Mouse (Mus musculus) CH12.LX (cell line): ENCODE results near the gene Fam90a1a. TPM values are rescaled to one million over a fixed set of nuclear protein-coding genes. Genes with fewer than 3 reads are reported as not detected.

Experiments
- DNase-seq: peaks from one replicate; pipeline ENCODE4 v3.0.0-alpha.2; 2013; ENCODE audit errors: extremely low read depth
- H3K27ac ChIP-seq: 2 replicates; pipeline ENCODE4 v1.5.1; 2012; ENCODE audit warnings: low read depth, mild to moderate bottlenecking, control low read depth, moderate library complexity; ENCODE audit not compliant: insufficient read depth
- H3K27me3 ChIP-seq: replicated peaks from 2 replicates; pipeline ENCODE3; 2012; ENCODE audit warnings: inconsistent platforms
- H3K36me3 ChIP-seq, 2 experiments: replicated peaks in 1 of 2; 2 replicates each; pipeline versions ENCODE3 to v1.6.1; 2012; ENCODE audit warnings: inconsistent platforms in 1 of 2, low read length in 1 of 2, mild to moderate bottlenecking in 1 of 2, mixed read lengths in 1 of 2, moderate library complexity in 1 of 2; ENCODE audit not compliant: control insufficient read depth in 1 of 2, insufficient read depth in 1 of 2
- H3K4me1 ChIP-seq, 2 experiments: 2 replicates each; pipeline ENCODE4 v1.6.1; 2012; ENCODE audit warnings: inconsistent platforms in 1 of 2, moderate library complexity in 1 of 2; ENCODE audit not compliant: insufficient read depth in 2 of 2, control insufficient read depth in 1 of 2
- H3K4me2 ChIP-seq: 2 replicates; pipeline ENCODE4 v1.6.1; 2012; ENCODE audit warnings: low read depth, mild to moderate bottlenecking, control low read depth; ENCODE audit not compliant: poor library complexity, insufficient read depth, severe bottlenecking
- H3K4me3 ChIP-seq, 3 experiments: fragments of 150-350 bp in 1 of 3; sonication (generic) in 1 of 3; replicated peaks in 1 of 3; 2 replicates each; pipeline versions ENCODE3 to v1.5.1; 2011 to 2012; ENCODE audit warnings: low read depth in 2 of 3, low read length in 2 of 3, mild to moderate bottlenecking in 2 of 3, moderate library complexity in 2 of 3, control low read depth in 1 of 3, improper control_type of control experiment in 1 of 3, inconsistent platforms in 1 of 3, mixed read lengths in 1 of 3; ENCODE audit not compliant: poor library complexity in 1 of 3
- H3K79me2 ChIP-seq: replicated peaks from 2 replicates; pipeline ENCODE4 v1.6.1; 2012; ENCODE audit warnings: mild to moderate bottlenecking, moderate library complexity; ENCODE audit not compliant: control insufficient read depth, poor library complexity, insufficient read depth, severe bottlenecking; ENCODE audit errors: extremely low read depth
- H3K9ac ChIP-seq: 2 replicates; pipeline ENCODE4 v1.6.1; 2012; ENCODE audit warnings: low read depth, mild to moderate bottlenecking, control low read depth, moderate library complexity; ENCODE audit not compliant: insufficient read depth
- H3K9me3 ChIP-seq: replicated peaks from 2 replicates; pipeline ENCODE3; 2012; ENCODE audit warnings: low read length, inconsistent platforms, mixed read lengths
- BHLHE40 ChIP-seq: IDR thresholded peaks from 2 replicates; pipeline ENCODE4 v1.6.1; 2011; ENCODE audit warnings: mild to moderate bottlenecking, low read depth, low read length, improper control_type of control experiment
- CHD1 ChIP-seq: IDR thresholded peaks from 2 replicates; pipeline ENCODE4 v1.6.1; 2012; ENCODE audit warnings: low read depth, low read length, improper control_type of control experiment, inconsistent platforms
- CTCF ChIP-seq, 2 experiments: IDR thresholded peaks in 1 of 2; conservative IDR thresholded peaks in 1 of 2; 2 replicates each; pipeline ENCODE4 v1.5.1; 2011 to 2012; ENCODE audit warnings: low read depth in 2 of 2, low read length in 2 of 2, improper control_type of control experiment in 1 of 2, inconsistent platforms in 1 of 2, mild to moderate bottlenecking in 1 of 2, moderate library complexity in 1 of 2
- E2F4 ChIP-seq: IDR thresholded peaks from 2 replicates; pipeline ENCODE4 v1.6.1; 2011; ENCODE audit warnings: low read depth, low read length, improper control_type of control experiment; ENCODE audit not compliant: insufficient replicate concordance
- ELF1 ChIP-seq: IDR thresholded peaks from 2 replicates; pipeline ENCODE4 v1.6.1; 2014; ENCODE audit warnings: low read depth, mild to moderate bottlenecking, inconsistent platforms, low read length, improper control_type of control experiment
- EP300 ChIP-seq: IDR thresholded peaks from 2 replicates; pipeline ENCODE4 v1.6.1; 2011; ENCODE audit warnings: low read length, improper control_type of control experiment
- ETS1 ChIP-seq: conservative IDR thresholded peaks from 2 replicates; pipeline ENCODE4 v1.6.1; 2012; ENCODE audit warnings: low read depth, mild to moderate bottlenecking, inconsistent platforms, low read length, improper control_type of control experiment, moderate library complexity
- GABPA ChIP-seq: IDR thresholded peaks from 2 replicates; pipeline ENCODE4 v1.6.1; 2012; ENCODE audit warnings: low read depth, low read length, improper control_type of control experiment, inconsistent platforms; ENCODE audit not compliant: insufficient replicate concordance
- HCFC1 ChIP-seq: IDR thresholded peaks from 2 replicates; pipeline ENCODE4 v1.6.1; 2012; ENCODE audit warnings: low read depth, mild to moderate bottlenecking, inconsistent platforms, low read length, improper control_type of control experiment
- JUN ChIP-seq: IDR thresholded peaks from 2 replicates; pipeline ENCODE4 v1.6.1; 2011; ENCODE audit warnings: low read depth, mild to moderate bottlenecking, low read length, improper control_type of control experiment, moderate library complexity; ENCODE audit not compliant: insufficient read depth
- KAT2A ChIP-seq: IDR thresholded peaks from 2 replicates; pipeline ENCODE4 v1.6.1; 2012; ENCODE audit warnings: low read length, improper control_type of control experiment, inconsistent platforms; ENCODE audit not compliant: insufficient replicate concordance
- MAFK ChIP-seq: IDR thresholded peaks from 2 replicates; pipeline ENCODE4 v1.6.1; 2011; ENCODE audit warnings: low read length, improper control_type of control experiment; ENCODE audit not compliant: insufficient replicate concordance
- MAX ChIP-seq: IDR thresholded peaks from 2 replicates; pipeline ENCODE4 v1.6.1; 2011; ENCODE audit warnings: low read length, improper control_type of control experiment
- MAZ ChIP-seq: IDR thresholded peaks from 2 replicates; pipeline ENCODE4 v1.6.1; 2012; ENCODE audit warnings: low read depth, mild to moderate bottlenecking, inconsistent platforms, low read length, improper control_type of control experiment, moderate library complexity
- MEF2A ChIP-seq: IDR thresholded peaks from 2 replicates; pipeline ENCODE4 v1.6.1; 2014; ENCODE audit warnings: low read depth, mild to moderate bottlenecking, inconsistent platforms, low read length, improper control_type of control experiment, borderline replicate concordance
- MYC ChIP-seq: IDR thresholded peaks from 2 replicates; pipeline ENCODE4 v1.6.1; 2011; ENCODE audit warnings: low read depth, mild to moderate bottlenecking, improper control_type of control experiment, low read length
- NELFE ChIP-seq: IDR thresholded peaks from 2 replicates; pipeline ENCODE4 v1.6.1; 2011; ENCODE audit warnings: low read depth, low read length, improper control_type of control experiment
- PAX5 ChIP-seq: IDR thresholded peaks from 2 replicates; pipeline ENCODE4 v1.6.1; 2012; ENCODE audit warnings: low read length, inconsistent platforms, mixed read lengths
- POLR2A ChIP-seq: IDR thresholded peaks from 2 replicates; pipeline ENCODE4 v1.6.1; 2011; ENCODE audit warnings: low read depth, mild to moderate bottlenecking, improper control_type of control experiment, low read length
- POLR2AphosphoS2 ChIP-seq: IDR thresholded peaks from 2 replicates; pipeline ENCODE4 v1.6.1; 2011; ENCODE audit warnings: low read depth, low read length, improper control_type of control experiment
- RAD21 ChIP-seq: IDR thresholded peaks from 2 replicates; pipeline ENCODE4 v1.6.1; 2011; ENCODE audit warnings: low read depth, mild to moderate bottlenecking, low read length, improper control_type of control experiment, moderate library complexity
- RCOR1 ChIP-seq: conservative IDR thresholded peaks from 2 replicates; pipeline ENCODE4 v1.6.1; 2012; ENCODE audit warnings: low read depth, mild to moderate bottlenecking, inconsistent platforms, low read length, improper control_type of control experiment
- SIN3A ChIP-seq: IDR thresholded peaks from 2 replicates; pipeline ENCODE4 v1.6.1; 2012; ENCODE audit warnings: low read length, improper control_type of control experiment, inconsistent platforms
- SMC3 ChIP-seq: IDR thresholded peaks from 2 replicates; pipeline ENCODE4 v1.6.1; 2011; ENCODE audit warnings: low read depth, low read length, improper control_type of control experiment
- TBP ChIP-seq: conservative IDR thresholded peaks from 2 replicates; pipeline ENCODE4 v1.6.1; 2011; ENCODE audit warnings: low read depth, low read length, improper control_type of control experiment
- TCF12 ChIP-seq: IDR thresholded peaks from 2 replicates; pipeline ENCODE4 v1.6.1; 2014; ENCODE audit warnings: low read depth, mild to moderate bottlenecking, inconsistent platforms, low read length, improper control_type of control experiment
- UBTF ChIP-seq: IDR thresholded peaks from 2 replicates; pipeline ENCODE4 v1.6.1; 2012; ENCODE audit warnings: low read depth, mild to moderate bottlenecking, inconsistent platforms, low read length, improper control_type of control experiment, moderate library complexity
- USF2 ChIP-seq: conservative IDR thresholded peaks from 2 replicates; pipeline ENCODE4 v1.6.1; 2011; ENCODE audit warnings: low read depth, low read length, improper control_type of control experiment
- ZC3H11A ChIP-seq: IDR thresholded peaks from 2 replicates; pipeline ENCODE4 v1.6.1; 2012; ENCODE audit warnings: low read depth, mild to moderate bottlenecking, inconsistent platforms, low read length, improper control_type of control experiment
- dilution Hi-C: fragments of 300-500 bp; cut with MboI; formaldehyde crosslinking; loops from 2 replicates; pipeline ENCODE4 v1.14.3; 2020; ENCODE audit warnings: low sequenced_read_pairs; ENCODE audit not compliant: extremely low pct_unique_long_range_greater_than_20kb, extremely low pct_ligation_motif_present
- in situ Hi-C: fragments of 300-500 bp; cut with MboI; formaldehyde crosslinking; loops from 3 replicates; pipeline ENCODE4 v1.14.3; 2019; ENCODE audit warnings: low sequenced_read_pairs, low pct_ligation_motif_present, low pct_unique_long_range_greater_than_20kb, mixed read lengths
- polyA plus RNA-seq: library from polyadenylated mRNA; unstranded; fragments of >175 nt; gene quantifications from 2 replicates; pipeline ENCODE4 v1.2.1, GENCODE M21; 2012; ENCODE audit warnings: low read depth; ENCODE audit not compliant: insufficient read length
- total RNA-seq, 2 experiments: library from RNA; depleted of rRNA; stranded (reverse); fragments of 300-350 nt in 1 of 2; fragments of >200 nt in 1 of 2; gene quantifications; 2 replicates each; pipeline ENCODE4 v1.2.3; 2012 to 2014

The Fam90a1a gene
- total and polyA plus RNA-seq, 3 experiments = not detected

DNA sequence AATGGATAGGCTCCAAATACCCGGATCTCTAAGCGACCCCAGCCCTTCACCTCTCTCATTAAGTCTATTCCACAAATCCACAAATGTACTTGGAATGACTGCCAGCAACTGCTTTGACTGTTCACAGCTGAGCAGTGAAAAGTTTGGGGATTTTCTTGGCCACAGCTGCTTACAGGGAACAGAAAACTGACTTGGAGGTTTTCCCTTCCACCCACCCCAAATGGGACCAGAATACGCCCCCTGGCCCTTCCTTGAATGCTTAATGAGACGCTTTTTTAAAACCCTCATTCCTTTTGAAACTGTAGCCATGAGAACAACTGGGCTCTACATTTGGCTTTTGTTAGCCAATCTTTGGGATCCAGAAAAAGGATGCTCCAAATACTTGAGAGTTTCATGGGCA lies 19.7 kb downstream of the Fam90a1a start:
- Histone ChIP-seq H3K79me2 (no peaks in the 10 kb centered on the region), H3K9ac (no peak overlapping the region), H3K27ac (no peak overlapping the region), H3K27me3 (peaks cover 65% of the 10 kb centered on the region), H3K4me3 (no peak overlapping the region), H3K4me2 (no peak overlapping the region), H3K9me3 (no peaks in the 10 kb centered on the region), H3K36me3 (no peaks in the 10 kb centered on the region), H3K4me1 (no peaks in the 10 kb centered on the region)
- dilution Hi-C loops = no loop called here
- DNase-seq = no peak
- in situ Hi-C loops = no loop called here
- TF ChIP-seq SMC3 = no peak
- TF ChIP-seq RAD21 = no peak
- no peak for TF ChIP-seq ELF1
- TF ChIP-seq USF2 = no peak
- no peak for TF ChIP-seq CHD1
- no peak for TF ChIP-seq ETS1
- TF ChIP-seq PAX5 = no peak
- no peak for TF ChIP-seq GABPA
- TF ChIP-seq KAT2A = no peak
- no peak for TF ChIP-seq POLR2A
- TF ChIP-seq POLR2AphosphoS2 = no peak
- no peak for TF ChIP-seq JUN
- no peak for TF ChIP-seq MYC
- TF ChIP-seq EP300 = no peak

DNA sequence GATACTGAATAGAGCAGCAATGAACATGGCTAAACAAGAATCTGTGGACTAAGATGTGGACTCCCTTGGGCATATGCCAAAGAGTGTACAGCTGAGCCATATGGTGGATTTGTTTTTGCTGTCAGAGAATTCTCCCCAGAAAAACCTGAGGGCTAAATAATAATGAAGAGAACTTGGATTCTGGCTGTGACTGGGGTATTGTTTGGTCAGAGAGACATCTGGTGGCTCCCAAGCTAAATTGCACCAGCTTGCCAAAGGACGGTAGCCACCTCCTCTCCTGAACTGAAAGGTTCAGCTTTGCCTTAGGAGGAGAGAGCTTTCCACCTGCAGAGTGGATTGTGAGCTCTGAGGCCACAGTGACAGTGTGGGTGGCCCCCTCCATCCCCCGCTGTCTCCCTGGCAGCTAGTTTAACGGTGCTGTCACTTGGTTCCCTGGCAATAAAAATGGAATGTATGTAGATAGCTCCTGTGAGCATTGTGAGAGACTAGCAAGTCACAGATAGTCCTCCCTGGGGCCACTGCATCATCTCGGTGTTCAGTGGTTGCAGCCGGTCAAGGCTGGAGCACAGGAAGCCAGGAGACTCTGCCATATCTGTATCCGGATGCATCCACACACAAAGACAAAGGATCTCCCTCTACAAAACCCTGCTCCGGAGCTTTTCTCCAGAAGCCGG lies 23.3 kb downstream of the Fam90a1a start:
- H3K4me2 ChIP-seq = no peak overlapping the region
- TF ChIP-seq RCOR1 (no peak), HCFC1 (no peak), BHLHE40 (no peak), SMC3 (peak; percentile 50), ETS1 (no peak), USF2 (no peak), SIN3A (no peak), GABPA (no peak), RAD21 (peak; percentile 56), CTCF (conservative IDR thresholded peaks at IDR 0.05 in 1 of 2, IDR thresholded peaks at IDR 0.05 in 1 of 2; ENCODE audit: low read depth in 2 of 2, low read length in 2 of 2) (peak in 1 of 2 experiments; percentile 61; a peak in 2 of 4 replicates), MEF2A (no peak), JUN (no peak), KAT2A (no peak), POLR2AphosphoS2 (no peak), E2F4 (no peak), MAX (no peak), TBP (no peak), POLR2A (no peak), TCF12 (no peak), ZC3H11A (no peak), UBTF (no peak), NELFE (no peak), MAFK (no peak), MAZ (no peak)
- TF ChIP-seq, all 38 proteins: peak for 3
- H3K9ac ChIP-seq = no peak overlapping the region
- no peaks in the 10 kb centered on the region for H3K4me1 ChIP-seq
- dilution Hi-C loops (no loop called here), in situ Hi-C loops (no loop called here)
- no peak overlapping the region for H3K4me3 ChIP-seq
- no peak overlapping the region for H3K27ac ChIP-seq
- peak; percentile 7 for DNase-seq
- H3K36me3 ChIP-seq = no peaks in the 10 kb centered on the region
- H3K79me2 ChIP-seq = no peaks in the 10 kb centered on the region
- no peaks in the 10 kb centered on the region for H3K9me3 ChIP-seq
- H3K27me3 ChIP-seq = peaks cover 31% of the 10 kb centered on the region
